ENCODE assay signal across 7 mouse cellular contexts in the genomic region with DNA sequence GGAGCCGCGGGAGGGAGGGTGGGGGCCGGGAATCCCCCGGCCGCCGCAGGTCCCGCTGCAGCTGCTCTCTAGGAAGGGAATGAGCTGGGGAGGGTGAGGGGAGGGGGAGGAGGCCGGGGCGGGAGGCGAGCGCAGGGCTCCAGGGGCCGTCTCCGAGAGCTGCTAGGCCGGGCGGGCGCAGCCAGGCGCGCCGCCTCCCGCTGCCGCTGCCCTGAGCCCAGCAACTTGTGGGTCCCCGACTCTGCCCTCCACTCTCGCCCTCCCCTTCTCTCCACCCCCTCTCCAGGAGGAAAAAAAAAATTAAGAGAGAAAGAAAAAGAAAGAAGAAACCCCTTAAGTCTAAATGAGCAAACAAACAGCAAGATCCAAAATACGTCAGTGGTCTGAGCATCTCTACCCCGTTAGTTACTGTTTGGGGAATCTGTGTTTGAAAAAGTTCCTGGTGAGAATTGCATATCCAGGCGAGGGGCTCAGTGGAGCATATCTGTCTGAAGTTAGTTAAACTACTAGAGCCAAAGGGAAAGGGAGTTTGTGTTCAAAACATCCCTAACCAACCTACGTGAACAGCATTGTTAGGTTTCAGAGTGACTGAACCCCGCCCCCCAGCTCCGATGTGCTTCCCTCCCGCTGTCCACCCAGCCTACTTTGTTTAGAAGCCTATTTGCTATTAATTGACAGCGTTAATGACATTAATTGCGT. TPM values are rescaled to one million over a fixed set of nuclear protein-coding genes. Genes with fewer than 3 reads are reported as not detected.
DNase-seq lines count a peak whose midpoint lies in the region; ATAC-seq and TF ChIP-seq lines count a peak whose summit lies in the region.

No protein-coding gene starts in this region.

- H3K27ac ChIP-seq in testis, adult 2 months (ENCODE audit: control insufficient read depth, insufficient read depth, low read depth, low read length): no peak overlapping the region
- peak overlapping the region; percentile 98 for H3K27ac ChIP-seq in neural tube, embryonic 11.5 days (ENCODE audit: low read depth, low read length)

- DNase-seq in testis, postnatal 14 days (ENCODE audit: low spot score): no peak
- peak; percentile 56 for DNase-seq in embryo, embryonic 11.5 days (ENCODE audit: low read depth, low spot score)
- peak; percentile 55 for DNase-seq in heart, postnatal 4 days
- DNase-seq in left cerebral cortex, postnatal 36 days (ENCODE audit: low spot score in 2 of 2): peak; percentile 17 to 32
- DNase-seq in neural tube, embryonic 11.5 days (ENCODE audit: low spot score): peak; percentile 84
- DNase-seq in natural killer cell, adult 2 months (ENCODE audit: low spot score in 2 of 2): no peak

- no peak for TF ChIP-seq CTCF in testis, adult 2 months (IDR thresholded peaks at IDR 0.05; ENCODE audit: control insufficient read depth, insufficient read depth, insufficient replicate concordance, low read depth, low read length)

- peak overlapping the region; percentile 99 for H3K9ac ChIP-seq in neural tube, embryonic 11.5 days (ENCODE audit: low read length)

- ATAC-seq in neural tube, embryonic 11.5 days (ENCODE audit: insufficient read depth, low FRiP score, low TSS enrichment): peak; percentile 43; the same call in 1 of the 2 replicates

- H3K4me3 ChIP-seq in testis, adult 2 months (ENCODE audit: control insufficient read depth, low read depth, low read length): peak overlapping the region; percentile 27
- H3K4me3 ChIP-seq in neural tube, embryonic 11.5 days (ENCODE audit: low read depth, low read length): peak overlapping the region; percentile 87

- H3K4me2 ChIP-seq in neural tube, embryonic 11.5 days (ENCODE audit: low read depth): peak overlapping the region; percentile 75

- H3K27me3 ChIP-seq in testis, adult 2 months (ENCODE audit: control insufficient read depth, insufficient read depth, low read length): peaks cover 8% of the 10 kb centered on the region
- H3K27me3 ChIP-seq in neural tube, embryonic 11.5 days (ENCODE audit: control insufficient read depth, insufficient read depth, low read length): peaks cover 4% of the 10 kb centered on the region; the same call in 1 of the 2 replicates

- peaks cover 4% of the 10 kb centered on the region for H3K4me1 ChIP-seq in testis, adult 2 months (ENCODE audit: control insufficient read depth, insufficient read depth, low read length)
- peaks cover 26% of the 10 kb centered on the region for H3K4me1 ChIP-seq in neural tube, embryonic 11.5 days (ENCODE audit: control insufficient read depth, insufficient read depth, low read length)

- H3K9me3 ChIP-seq in neural tube, embryonic 11.5 days (ENCODE audit: control insufficient read depth, low read length): no peaks in the 10 kb centered on the region

- TF ChIP-seq POLR2A in testis, adult 2 months (IDR thresholded peaks at IDR 0.05; ENCODE audit: control insufficient read depth, low read depth, low read length): no peak

- 1% methylated on average over 20 of the region's 32 CpGs for WGBS in neural tube, embryonic 11.5 days

- H3K36me3 ChIP-seq in testis, adult 2 months (ENCODE audit: control insufficient read depth, insufficient read depth, low read length): no peaks in the 10 kb centered on the region
- H3K36me3 ChIP-seq in neural tube, embryonic 11.5 days (ENCODE audit: control insufficient read depth, insufficient read depth, low read length): no peaks in the 10 kb centered on the region

- intact Hi-C loops in left cerebral cortex, postnatal 36 days (cut with DNase I): loop anchor here (5.0 to 10.0 kb wide), 2 partner anchors 189 to 809 kb away; no protein-coding TSS in a partner anchor

RNA-seq across cellular contexts. Expression of a gene that starts 5.1 kb away (rescaled TPM):
- polyA plus RNA-seq in testis, adult 2 months (2012; rRNA removed): 0.91 and 0.96 TPM in 2 replicates
- total RNA-seq in heart, postnatal 4 days (2021): 1 to 10 TPM; 2.4 to 3.2 TPM
- total RNA-seq in left cerebral cortex, postnatal 36 days (2021): 10 to 100 TPM; 16.4 to 16.5 TPM
- polyA plus RNA-seq in neural tube, embryonic 11.5 days (2014; fragmentation: Nextera tagmentation; extraction: Ambion mirVana): 15.0 and 18.0 TPM in 2 replicates

Comparison
In these comparisons a context has a peak if more than half of its experiments do, and no peak if none do; other contexts are left out.
1. DNase-seq: peak in embryo, embryonic 11.5 days (single experiment), heart, postnatal 4 days (single experiment), left cerebral cortex, postnatal 36 days (2 of 2) and neural tube, embryonic 11.5 days (single experiment); none in testis, postnatal 14 days (single experiment) and natural killer cell, adult 2 months (0 of 2).
2. RNA of a gene that starts 5.1 kb away (total RNA-seq): 16.4 to 16.5 TPM in left cerebral cortex, postnatal 36 days; 2.4 to 3.2 TPM in heart, postnatal 4 days; every median in the first group is over 4 times any median in the second.